Mouse (Mus musculus): ENCODE data around the gene Tmem200b.

GRCm38 (mm10) chr4:131924096-131924810, 2.7 kb downstream of the Tmem200b start:
- TF ChIP-seq CTCF (conservative IDR thresholded peaks at IDR 0.05; ENCODE audit: low read length) (no peak), NANOG (IDR thresholded peaks at IDR 0.05; ENCODE audit: borderline replicate concordance, low read length) (no peak)

Measured in E14TG2a.4 (cell line).